10 mouse cellular contexts compared by ENCODE assay signal in genomic region chr11:58223751-58224150, GRCm38 (mm10). TPM values are rescaled to one million over a fixed set of nuclear protein-coding genes. Genes with fewer than 3 reads are reported as not detected.
A peak's percentile ranks its signal among the peaks of the same experiment; 100 is the strongest.
DNase-seq lines count a peak whose midpoint lies in the region; ATAC-seq and TF ChIP-seq lines count a peak whose summit lies in the region.
"Had no signal": no experiment of that assay in that cellular context is flagged by ENCODE, and none has a peak within 500 bp of the region (broad histone marks: within the 10 kb centered on the region; RNA-seq: fewer than 3 reads in every experiment).

No protein-coding gene starts in this region.

- H3K36me3 ChIP-seq in midbrain, postnatal 0 days (ENCODE audit: insufficient read depth, low read length), result no peaks in the 10 kb centered on the region
- no peaks in the 10 kb centered on the region for H3K36me3 ChIP-seq in midbrain, embryonic 10.5 days
- no peaks in the 10 kb centered on the region for H3K36me3 ChIP-seq in heart, embryonic 10.5 days
- H3K36me3 ChIP-seq in kidney, embryonic 16.5 days (ENCODE audit: insufficient read depth, low read length), result no peaks in the 10 kb centered on the region
- H3K36me3 ChIP-seq: lung, embryonic 15.5 days had no signal

- no peaks in the 10 kb centered on the region for H3K9me3 ChIP-seq in midbrain, postnatal 0 days (ENCODE audit: low read length)
- no peaks in the 10 kb centered on the region for H3K9me3 ChIP-seq in midbrain, embryonic 10.5 days (replicated peaks)
- H3K9me3 ChIP-seq in heart, embryonic 10.5 days, result no peaks in the 10 kb centered on the region
- H3K9me3 ChIP-seq in kidney, embryonic 16.5 days (ENCODE audit: low read length), result no peaks in the 10 kb centered on the region
- H3K9me3 ChIP-seq: lung, embryonic 15.5 days had no signal

- H3K27me3 ChIP-seq in midbrain, postnatal 0 days (ENCODE audit: insufficient read depth, low read length), result no peaks in the 10 kb centered on the region
- no peaks in the 10 kb centered on the region for H3K27me3 ChIP-seq in midbrain, embryonic 10.5 days (ENCODE audit: low read depth, poor library complexity, severe bottlenecking)
- H3K27me3 ChIP-seq in heart, embryonic 10.5 days (ENCODE audit: insufficient read depth, poor library complexity, severe bottlenecking), result no peaks in the 10 kb centered on the region
- H3K27me3 ChIP-seq in kidney, embryonic 16.5 days (ENCODE audit: insufficient read depth, low read length), result no peaks in the 10 kb centered on the region
- H3K27me3 ChIP-seq: lung, embryonic 15.5 days had no signal

- no peaks in the 10 kb centered on the region for H3K4me1 ChIP-seq in midbrain, postnatal 0 days (ENCODE audit: insufficient read depth, low read length)
- H3K4me1 ChIP-seq in midbrain, embryonic 10.5 days, result peaks cover 12% of the 10 kb centered on the region
- peaks cover 21% of the 10 kb centered on the region for H3K4me1 ChIP-seq in heart, embryonic 10.5 days
- H3K4me1 ChIP-seq in kidney, embryonic 16.5 days (ENCODE audit: insufficient read depth, low read length), result peaks cover 22% of the 10 kb centered on the region

- no peak overlapping the region for H3K9ac ChIP-seq in midbrain, postnatal 0 days (replicated peaks; ENCODE audit: low read length, poor library complexity, severe bottlenecking)
- H3K9ac ChIP-seq in kidney, embryonic 16.5 days (replicated peaks; ENCODE audit: low read length), result no peak overlapping the region
- H3K9ac ChIP-seq: lung, embryonic 15.5 days had no signal

- H3K4me3 ChIP-seq in midbrain, postnatal 0 days (ENCODE audit: low read depth, low read length), result no peak overlapping the region
- H3K4me3 ChIP-seq in midbrain, embryonic 10.5 days, result no peak overlapping the region
- H3K4me3 ChIP-seq in heart, embryonic 10.5 days, result no peak overlapping the region
- no peak overlapping the region for H3K4me3 ChIP-seq in kidney, embryonic 16.5 days (ENCODE audit: low read length)
- H3K4me3 ChIP-seq: lung, embryonic 15.5 days had no signal

- DNase-seq in midbrain, postnatal 0 days (ENCODE audit: low spot score), result peak; percentile 49
- no peak for DNase-seq in midbrain, embryonic 10.5 days (ENCODE audit: low spot score)
- DNase-seq in heart, embryonic 10.5 days (ENCODE audit: low spot score), result peak; percentile 66
- peak; percentile 61 for DNase-seq in thymus, postnatal 14 days
- DNase-seq in ovary, postnatal 36 days (ENCODE audit: low spot score), result no peak
- no peak for DNase-seq in ovary, adult 18-20 months (ENCODE audit: low spot score)

- ATAC-seq in midbrain, postnatal 0 days (ENCODE audit: low FRiP score), result no peak
- ATAC-seq in kidney, embryonic 16.5 days (ENCODE audit: low FRiP score, low TSS enrichment), result 0 out of 2 replicates have a peak, but pooled peaks have one; percentile 10

- TF ChIP-seq CTCF in midbrain, postnatal 0 days (IDR thresholded peaks at IDR 0.05), result no peak

- H3K4me2 ChIP-seq in midbrain, postnatal 0 days (ENCODE audit: low read depth, low read length, poor library complexity, severe bottlenecking), result no peak overlapping the region
- no peak overlapping the region for H3K4me2 ChIP-seq in kidney, embryonic 16.5 days (replicated peaks; ENCODE audit: low read depth, low read length)
- H3K4me2 ChIP-seq: lung, embryonic 15.5 days had no signal

- WGBS in midbrain, postnatal 0 days, result 41% methylated on average over 4 of the region's 4 CpGs
- WGBS in midbrain, embryonic 10.5 days, result 69% methylated on average over 4 of the region's 4 CpGs
- 26% methylated on average over 4 of the region's 4 CpGs for WGBS in heart, embryonic 10.5 days
- 20% methylated on average over 4 of the region's 4 CpGs for WGBS in kidney, embryonic 16.5 days

- no peak overlapping the region for H3K27ac ChIP-seq in midbrain, postnatal 0 days (ENCODE audit: low read depth, low read length)
- no peak overlapping the region for H3K27ac ChIP-seq in midbrain, embryonic 10.5 days (replicated peaks)
- peak overlapping the region; percentile 52 for H3K27ac ChIP-seq in heart, embryonic 10.5 days
- H3K27ac ChIP-seq in kidney, embryonic 16.5 days (ENCODE audit: low read length), result peak overlapping the region; percentile 63
- H3K27ac ChIP-seq: lung, embryonic 15.5 days had no signal

RNA-seq across cellular contexts. Expression of gene Irgm2, which starts 24.3 kb away (rescaled TPM):
- total RNA-seq in midbrain, postnatal 0 days (2014; rRNA removed), result 0.77 and 2.1 TPM in 2 replicates
- 0.67 and 1.1 TPM in 2 replicates for polyA plus RNA-seq in midbrain, postnatal 0 days (2015; fragmentation: Nextera tagmentation; extraction: Ambion mirVana)
- 0.56 and 0.57 TPM in 2 replicates for polyA plus RNA-seq in midbrain, embryonic 10.5 days (2016; fragmentation: Nextera tagmentation; extraction: Ambion mirVana)
- 0.90 and 1.1 TPM in 2 replicates for polyA plus RNA-seq in heart, embryonic 10.5 days (2016; fragmentation: Nextera tagmentation; extraction: Ambion mirVana)
- polyA plus RNA-seq in kidney, embryonic 16.5 days (2015; fragmentation: Nextera tagmentation; extraction: Ambion mirVana), result 2.6 and 2.7 TPM in 2 replicates

RNA-seq across cellular contexts. Expression of gene Igtp, which starts 24.4 kb away (rescaled TPM):
- 1.6 and 2.4 TPM in 2 replicates for total RNA-seq in midbrain, postnatal 0 days (2014; rRNA removed)
- polyA plus RNA-seq in midbrain, postnatal 0 days (2015; fragmentation: Nextera tagmentation; extraction: Ambion mirVana), result 1.9 and 2.7 TPM in 2 replicates
- polyA plus RNA-seq in midbrain, embryonic 10.5 days (2016; fragmentation: Nextera tagmentation; extraction: Ambion mirVana), result 1.0 and 2.0 TPM in 2 replicates
- polyA plus RNA-seq in heart, embryonic 10.5 days (2016; fragmentation: Nextera tagmentation; extraction: Ambion mirVana), result 3.1 and 3.4 TPM in 2 replicates
- 4.5 and 4.8 TPM in 2 replicates for polyA plus RNA-seq in kidney, embryonic 16.5 days (2015; fragmentation: Nextera tagmentation; extraction: Ambion mirVana)

RNA-seq across cellular contexts. Expression of gene 4930438A08Rik, which starts 50.8 kb away (rescaled TPM):
- total RNA-seq in midbrain, postnatal 0 days (2014; rRNA removed), result 0.09 and 0.38 TPM in 2 replicates
- polyA plus RNA-seq in midbrain, postnatal 0 days (2015; fragmentation: Nextera tagmentation; extraction: Ambion mirVana), result not detected in 2 replicates
- polyA plus RNA-seq in midbrain, embryonic 10.5 days (2016; fragmentation: Nextera tagmentation; extraction: Ambion mirVana), result not detected in 2 replicates
- polyA plus RNA-seq in heart, embryonic 10.5 days (2016; fragmentation: Nextera tagmentation; extraction: Ambion mirVana), result not detected in 2 replicates
- not detected in 2 replicates for polyA plus RNA-seq in kidney, embryonic 16.5 days (2015; fragmentation: Nextera tagmentation; extraction: Ambion mirVana)
- total RNA-seq: neutrophil, adult 5-6 weeks had no signal
- polyA plus RNA-seq: hindbrain, embryonic 11.5 days had no signal

RNA-seq across cellular contexts. Expression of gene Mrpl22, which starts 52.3 kb away (rescaled TPM):
- 33.5 and 39.6 TPM in 2 replicates for total RNA-seq in midbrain, postnatal 0 days (2014; rRNA removed)
- 88.3 and 96.2 TPM in 2 replicates for polyA plus RNA-seq in midbrain, postnatal 0 days (2015; fragmentation: Nextera tagmentation; extraction: Ambion mirVana)
- 141 and 142 TPM in 2 replicates for polyA plus RNA-seq in midbrain, embryonic 10.5 days (2016; fragmentation: Nextera tagmentation; extraction: Ambion mirVana)
- polyA plus RNA-seq in heart, embryonic 10.5 days (2016; fragmentation: Nextera tagmentation; extraction: Ambion mirVana), result 116 and 137 TPM in 2 replicates
- polyA plus RNA-seq in kidney, embryonic 16.5 days (2015; fragmentation: Nextera tagmentation; extraction: Ambion mirVana), result 132 and 138 TPM in 2 replicates

RNA-seq across cellular contexts. Expression of gene Gemin5, which starts 55.4 kb away (rescaled TPM):
- 19.2 and 24.0 TPM in 2 replicates for total RNA-seq in midbrain, postnatal 0 days (2014; rRNA removed)
- polyA plus RNA-seq in midbrain, postnatal 0 days (2015; fragmentation: Nextera tagmentation; extraction: Ambion mirVana), result 8.1 and 9.9 TPM in 2 replicates
- 27.1 and 31.4 TPM in 2 replicates for polyA plus RNA-seq in midbrain, embryonic 10.5 days (2016; fragmentation: Nextera tagmentation; extraction: Ambion mirVana)
- polyA plus RNA-seq in heart, embryonic 10.5 days (2016; fragmentation: Nextera tagmentation; extraction: Ambion mirVana), result 20.9 and 26.2 TPM in 2 replicates
- 22.5 and 24.0 TPM in 2 replicates for polyA plus RNA-seq in kidney, embryonic 16.5 days (2015; fragmentation: Nextera tagmentation; extraction: Ambion mirVana)

Comparison
In these comparisons a context has a peak if more than half of its experiments do, and no peak if none do; other contexts are left out.
1. DNase-seq: peak in midbrain, postnatal 0 days (single experiment), heart, embryonic 10.5 days (single experiment) and thymus, postnatal 14 days (single experiment); none in midbrain, embryonic 10.5 days (single experiment), ovary, postnatal 36 days (single experiment) and ovary, adult 18-20 months (single experiment).
2. H3K27ac ChIP-seq: peak in heart, embryonic 10.5 days (single experiment) and kidney, embryonic 16.5 days (single experiment); none in midbrain, postnatal 0 days (single experiment) and midbrain, embryonic 10.5 days (single experiment).